Mouse (Mus musculus) cerebellum, adult 8-10 months (tissue): ENCODE data around the gene Samd10.

Experiments used
- DNase-seq: peaks from one replicate; pipeline ENCODE4 v3.0.0; 2022

Gene Samd10

GRCm38 (mm10) chr2:181591528-181592085 is 7.4 kb downstream of the Samd10 start, which contains the start of gene Prpf6:
Gene Prpf6, plus strand, starts transcription at chr2:181591868.
- DNase-seq = peak; percentile 37

- DNase-seq = no peak
Observed at GRCm38 (mm10) chr2:181590471-181590870, 8.5 kb downstream of the Samd10 start.

- DNase-seq = peak; percentile 25
Observed at GRCm38 (mm10) chr2:181589732-181590105, 9.3 kb downstream of the Samd10 start.

GRCm38 (mm10) chr2:181589011-181589731 is 9.8 kb downstream of the Samd10 start:
- DNase-seq = no peak

GRCm38 (mm10) chr2:181588229-181588780 is 10.7 kb downstream of the Samd10 start:
- DNase-seq = no peak

- no peak for DNase-seq
Observed at GRCm38 (mm10) chr2:181587796-181588195, 11.2 kb downstream of the Samd10 start.

- no peak for DNase-seq
Observed at GRCm38 (mm10) chr2:181586124-181586523, 12.9 kb downstream of the Samd10 start.

- no peak for DNase-seq
Observed at GRCm38 (mm10) chr2:181585506-181585905, 13.5 kb downstream of the Samd10 start.

GRCm38 (mm10) chr2:181584411-181584942 is 14.5 kb downstream of the Samd10 start, which contains the start of gene Uckl1:
Gene Uckl1, minus strand, starts transcription at chr2:181584892.
- no peak for DNase-seq

GRCm38 (mm10) chr2:181583460-181584257 is 15.4 kb downstream of the Samd10 start:
- peak; percentile 1 for DNase-seq

- DNase-seq = peak; percentile 22
Observed at GRCm38 (mm10) chr2:181582939-181583338, 16.1 kb downstream of the Samd10 start.

- DNase-seq = peak; percentile 21
Observed at GRCm38 (mm10) chr2:181582358-181582757, 16.7 kb downstream of the Samd10 start.

- DNase-seq = peak; percentile 84
Observed at GRCm38 (mm10) chr2:181581402-181582120, 17.5 kb downstream of the Samd10 start.

- no peak for DNase-seq
Observed at GRCm38 (mm10) chr2:181581016-181581401, 18.0 kb downstream of the Samd10 start.

GRCm38 (mm10) chr2:181580131-181580772 is 18.8 kb downstream of the Samd10 start:
- peak; percentile 23 for DNase-seq

GRCm38 (mm10) chr2:181579681-181580080 is 19.3 kb downstream of the Samd10 start:
- no peak for DNase-seq

- peak; percentile 21 for DNase-seq
Observed at GRCm38 (mm10) chr2:181578790-181579618, 20.0 kb downstream of the Samd10 start.

- peak; percentile 58 for DNase-seq
Observed at GRCm38 (mm10) chr2:181577981-181578581, 20.9 kb downstream of the Samd10 start.

- DNase-seq = no peak
Observed at GRCm38 (mm10) chr2:181577126-181577525, 21.9 kb downstream of the Samd10 start.

- no peak for DNase-seq
Observed at GRCm38 (mm10) chr2:181576613-181577012, 22.4 kb downstream of the Samd10 start.
